Mouse (Mus musculus) hindbrain, embryonic 13.5 days (tissue): ENCODE results near the gene Pkn3. TPM values are rescaled to one million over a fixed set of nuclear protein-coding genes. Genes with fewer than 3 reads are reported as not detected.
A peak's percentile ranks its signal among the peaks of the same experiment; 100 is the strongest.
"Not testable (repeated sequence)": the region's sequence is repeated elsewhere in the genome, so short reads cannot be mapped to it uniquely, and the experiment has no call there.

Experiments
- ATAC-seq: fragments of 200-750 bp; cut with Nextera tagmentation; 2 replicates; pipeline ENCODE4 v1.8.0; 2017; ENCODE audit warnings: moderate TSS enrichment; ENCODE audit not compliant: low FRiP score
- H3K27ac ChIP-seq: fragments of 300-500 bp; sonication (generic); 2 replicates; pipeline ENCODE4 v1.5.1; 2015; ENCODE audit warnings: inconsistent platforms, mild to moderate bottlenecking, moderate library complexity
- H3K27me3 ChIP-seq: fragments of 300-500 bp; sonication (generic); 2 replicates; pipeline ENCODE4 v1.6.1; 2015; ENCODE audit warnings: mild to moderate bottlenecking, inconsistent platforms
- H3K36me3 ChIP-seq: fragments of 300-500 bp; sonication (generic); 2 replicates; pipeline ENCODE4 v1.6.1; 2015; ENCODE audit warnings: mild to moderate bottlenecking, inconsistent platforms
- H3K4me1 ChIP-seq: fragments of 300-500 bp; sonication (generic); replicated peaks from 2 replicates; pipeline ENCODE4 v1.6.1; 2015; ENCODE audit warnings: inconsistent platforms
- H3K4me2 ChIP-seq: fragments of 300-500 bp; sonication (generic); 2 replicates; pipeline ENCODE4 v1.6.1; 2015; ENCODE audit warnings: inconsistent platforms, mild to moderate bottlenecking, moderate library complexity
- H3K4me3 ChIP-seq: fragments of 300-500 bp; sonication (generic); 2 replicates; pipeline ENCODE4 v1.5.1; 2015; ENCODE audit warnings: mild to moderate bottlenecking, inconsistent platforms
- H3K9ac ChIP-seq: fragments of 300-500 bp; sonication (generic); 2 replicates; pipeline ENCODE4 v1.6.1; 2015; ENCODE audit warnings: mild to moderate bottlenecking, inconsistent platforms
- H3K9me3 ChIP-seq: fragments of 300-500 bp; sonication (generic); 2 replicates; pipeline ENCODE4 v1.6.1; 2016; ENCODE audit warnings: inconsistent platforms
- WGBS: fragments of 180-500 bp; shearing (Covaris S2); methylation state at CpG from one replicate; pipeline ENCODE4 v1.1.7; 2015; 5-methylcytosine and 5-hydroxymethylcytosine counted together
- polyA plus RNA-seq: library from polyadenylated mRNA; unstranded; fragments of >200 nt; fragmentation: Nextera tagmentation; extraction: Ambion mirVana; gene quantifications from 2 replicates; pipeline ENCODE4 v1.2.1, GENCODE M21; 2015

Gene Pkn3
- polyA plus RNA-seq, 1 experiment from 2014 or later: 1.9 TPM

DNA sequence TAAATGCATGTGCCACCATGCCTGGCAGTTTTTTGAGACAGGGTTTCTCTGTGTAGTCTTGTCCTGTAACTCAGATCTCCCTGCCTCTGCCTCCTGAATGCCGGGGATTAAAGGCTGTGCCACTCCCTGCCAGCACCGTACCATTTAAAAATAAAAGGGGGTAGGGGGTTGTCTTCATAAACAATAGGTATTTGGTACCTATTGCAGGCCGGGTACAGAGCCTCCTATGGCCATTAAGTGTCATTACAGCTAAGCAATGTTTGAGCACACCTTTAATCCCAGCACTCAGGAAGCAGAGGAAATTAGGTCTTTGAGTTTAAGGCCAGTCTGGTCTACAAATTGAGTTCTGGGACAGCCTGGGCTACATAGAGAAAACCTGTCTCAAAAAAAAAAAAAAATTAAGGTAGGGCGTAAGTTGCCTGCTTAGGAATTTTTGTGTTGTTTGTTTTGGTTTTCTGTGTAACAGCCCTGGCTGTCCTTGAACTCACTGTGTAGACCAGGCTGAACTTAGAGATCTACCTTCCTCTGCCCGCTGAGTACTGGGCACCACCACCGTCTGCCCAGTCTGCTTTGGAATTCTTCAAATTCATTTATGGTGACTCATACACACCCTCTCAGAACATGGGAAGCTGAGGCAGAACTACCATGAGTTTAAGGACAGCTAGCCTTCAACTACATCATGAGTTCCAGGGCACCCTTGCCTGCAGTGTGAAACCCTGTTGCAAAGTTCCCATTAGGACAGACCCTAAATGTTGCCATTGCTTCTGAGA is 25.3 kb upstream of the Pkn3 start:
- no peak overlapping the region for H3K4me3 ChIP-seq
- H3K36me3 ChIP-seq: no peaks in the 10 kb centered on the region
- 46% methylated on average over 6 of the region's 6 CpGs for WGBS
- ATAC-seq: no peak
- no peak overlapping the region for H3K4me2 ChIP-seq
- H3K9ac ChIP-seq: no peak overlapping the region
- peaks cover 12% of the 10 kb centered on the region; the same call in 1 of the 2 replicates for H3K27me3 ChIP-seq
- peaks cover 15% of the 10 kb centered on the region for H3K4me1 ChIP-seq
- no peaks in the 10 kb centered on the region for H3K9me3 ChIP-seq
- H3K27ac ChIP-seq: no peak overlapping the region

DNA sequence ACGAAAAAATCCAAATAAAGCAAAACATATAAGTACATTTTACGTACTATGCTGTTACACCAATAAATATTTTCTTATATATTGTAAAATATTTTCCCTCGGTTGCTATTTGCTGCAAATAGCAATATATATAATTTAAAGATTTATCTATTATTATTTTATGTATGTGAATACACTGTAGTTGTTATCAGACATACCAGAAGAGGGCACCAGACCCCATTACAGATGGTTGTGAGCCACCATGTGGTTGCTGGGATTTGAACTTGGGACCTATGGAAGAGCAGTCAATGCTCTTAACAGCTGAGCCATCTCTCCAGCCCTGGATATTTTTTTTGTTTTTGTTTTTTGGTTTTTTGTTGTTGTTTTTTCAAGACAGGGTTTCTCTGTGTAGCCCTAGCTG is 22.2 kb upstream of the Pkn3 start:
- H3K9me3 ChIP-seq, ATAC-seq, H3K4me2 ChIP-seq, H3K9ac ChIP-seq, H3K4me1 ChIP-seq, H3K4me3 ChIP-seq, H3K36me3 ChIP-seq, H3K27ac ChIP-seq: not testable (repeated sequence)
- peaks cover 12% of the 10 kb centered on the region; the same call in 1 of the 2 replicates for H3K27me3 ChIP-seq
- 96% methylated on average over 3 of the region's 3 CpGs for WGBS

DNA sequence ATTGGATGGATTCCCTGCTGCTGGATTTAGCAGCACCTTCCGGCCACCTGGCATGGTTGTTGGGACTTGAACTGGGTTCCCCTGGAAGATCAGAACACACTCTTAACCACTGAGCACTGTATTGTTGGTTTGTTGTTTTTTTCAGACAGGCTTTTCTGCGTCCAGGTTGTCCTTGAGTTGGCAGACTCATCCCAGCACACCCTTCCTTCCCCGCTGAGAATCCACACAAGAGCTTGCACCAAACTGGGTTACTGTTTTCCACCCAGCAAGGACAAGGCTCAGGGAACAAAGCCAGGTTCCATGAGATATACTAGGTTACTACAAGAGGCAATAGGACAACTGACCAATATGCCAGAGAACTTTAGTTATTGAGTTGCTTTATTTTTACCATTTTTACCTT is 20.7 kb upstream of the Pkn3 start:
- Histone ChIP-seq H3K27me3 (peaks cover 12% of the 10 kb centered on the region; the same call in 1 of the 2 replicates), H3K9ac (no peak overlapping the region), H3K27ac (no peak overlapping the region), H3K9me3 (no peaks in the 10 kb centered on the region), H3K36me3 (no peaks in the 10 kb centered on the region), H3K4me1 (peaks cover 13% of the 10 kb centered on the region), H3K4me3 (no peak overlapping the region), H3K4me2 (no peak overlapping the region)
- 87% methylated on average over 3 of the region's 3 CpGs for WGBS
- no peak for ATAC-seq

DNA sequence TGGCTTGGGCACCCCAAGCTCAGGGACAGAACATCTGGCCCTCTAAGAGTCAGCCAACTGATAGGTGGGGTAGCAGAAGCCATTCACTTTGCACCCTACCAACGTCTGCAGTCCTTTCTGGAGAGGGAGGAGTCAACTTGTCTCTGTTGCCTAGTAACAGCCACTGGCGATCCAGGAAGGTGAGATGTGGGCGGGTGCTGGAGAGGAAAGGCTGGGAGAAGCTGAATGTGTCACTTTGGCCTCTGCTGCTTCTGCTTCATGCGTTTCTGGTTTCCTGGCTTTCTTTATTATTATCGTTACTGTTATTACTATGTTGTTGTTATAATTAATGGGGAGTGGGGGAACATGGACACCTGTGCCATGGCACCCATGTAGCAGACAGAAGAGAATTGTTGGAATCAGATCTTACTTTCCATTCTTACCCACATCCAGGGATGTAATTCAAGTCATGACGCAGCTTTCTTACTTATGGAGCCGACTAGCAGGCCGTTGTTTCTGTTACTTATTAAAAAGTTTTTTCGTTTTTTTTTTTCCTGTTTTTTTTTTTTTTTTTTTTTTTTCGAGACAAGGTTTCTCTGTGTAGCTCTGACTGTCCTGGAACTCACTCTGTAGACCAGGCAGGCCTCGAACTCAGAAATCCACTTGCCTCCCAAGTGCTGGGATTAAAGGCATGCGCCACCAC is 20.1 kb upstream of the Pkn3 start, which contains the start of gene Set:
TSS of gene Set (plus strand) at position 156 of the 682 bp plus-strand sequence.
- Histone ChIP-seq H3K27me3 (peaks cover 12% of the 10 kb centered on the region; the same call in 1 of the 2 replicates), H3K4me3 (no peak within 1 kb of the TSS), H3K9me3 (no peaks in the 10 kb centered on the region), H3K9ac (no peak within 1 kb of the TSS), H3K36me3 (no peaks in the 10 kb centered on the region), H3K27ac (no peak within 1 kb of the TSS), H3K4me1 (peaks cover 19% of the 10 kb centered on the region), H3K4me2 (no peak within 1 kb of the TSS)
- 50% methylated on average over 12 of the region's 12 CpGs for WGBS
- no peak for ATAC-seq

DNA sequence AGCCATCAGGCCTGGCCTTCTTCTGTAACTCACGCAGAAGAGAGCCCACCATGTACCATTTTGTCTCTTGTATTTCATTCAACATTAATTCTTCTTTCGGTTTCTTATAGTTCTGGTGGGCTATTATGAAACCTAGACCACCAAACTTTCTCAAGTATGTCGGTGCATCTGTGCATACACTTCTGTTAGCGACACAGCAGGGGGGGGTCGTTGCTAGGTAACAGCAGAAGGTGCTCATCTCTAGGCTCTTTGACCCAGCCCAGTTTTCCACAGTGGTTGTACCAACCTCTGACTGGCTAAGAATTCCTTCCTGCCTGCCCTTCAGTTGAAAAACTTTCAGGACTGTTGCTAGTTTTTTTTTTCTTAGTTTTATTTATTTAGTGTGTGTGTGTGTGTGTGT is 19.1 kb upstream of the Pkn3 start:
- Histone ChIP-seq H3K27ac (no peak overlapping the region), H3K4me1 (peaks cover 30% of the 10 kb centered on the region), H3K9ac (no peak overlapping the region), H3K4me2 (no peak overlapping the region), H3K4me3 (no peak overlapping the region), H3K9me3 (no peaks in the 10 kb centered on the region), H3K27me3 (0 out of 2 replicates have a peak, but pooled peaks cover 6% of the 10 kb centered on the region), H3K36me3 (no peaks in the 10 kb centered on the region)
- 29% methylated on average over 5 of the region's 5 CpGs for WGBS
- no peak for ATAC-seq

DNA sequence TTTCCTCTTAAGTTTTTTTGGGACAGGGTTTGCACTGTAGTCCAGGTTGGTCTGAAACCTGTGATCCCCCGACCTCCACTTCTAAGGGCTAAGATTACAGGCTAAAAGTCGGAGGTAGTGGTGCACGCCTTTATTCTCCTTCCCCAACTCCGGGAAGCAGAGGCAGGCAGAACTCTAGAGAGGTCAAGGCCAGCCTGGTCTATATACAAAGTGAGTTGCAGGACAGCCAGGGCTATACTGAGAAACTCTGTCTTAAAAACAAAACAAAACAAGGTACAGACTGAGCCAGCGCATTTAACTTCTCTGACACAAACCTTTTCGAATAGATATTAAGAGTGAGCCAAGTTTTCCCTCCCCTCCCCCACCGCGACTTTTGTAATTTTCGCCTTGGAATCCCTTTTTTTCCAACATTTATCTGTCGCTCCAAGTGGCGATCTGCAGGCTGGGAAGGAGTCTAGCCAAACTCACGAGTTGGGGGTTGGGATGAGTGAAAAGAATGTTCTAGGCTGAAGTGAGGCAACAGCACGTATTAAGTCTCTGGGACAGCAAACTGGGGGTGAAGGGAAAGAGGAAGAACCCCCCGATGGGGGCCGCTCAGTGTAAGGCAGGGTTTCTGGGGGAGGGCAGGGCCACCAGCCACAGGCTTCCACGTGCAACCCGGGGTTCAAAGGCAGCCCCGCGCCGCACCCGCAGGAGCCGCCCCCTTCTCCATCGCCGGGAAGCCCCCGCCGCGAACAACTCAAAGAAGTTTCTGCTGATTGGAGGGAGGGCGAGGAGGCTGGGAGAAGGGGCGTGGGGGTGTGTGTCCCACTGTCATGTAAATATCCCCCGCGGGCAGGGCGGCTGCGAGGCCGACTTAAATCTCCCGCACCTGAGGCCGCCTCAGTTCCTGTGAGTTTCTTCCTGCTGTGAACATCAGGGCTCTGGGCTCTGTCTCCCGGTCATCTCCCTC is 16.0 kb upstream of the Pkn3 start:
- Histone ChIP-seq H3K4me1 (peaks cover 42% of the 10 kb centered on the region), H3K4me2 (peak overlapping the region; percentile 77), H3K27ac (peak overlapping the region; percentile 75), H3K9me3 (no peaks in the 10 kb centered on the region), H3K4me3 (peak overlapping the region; percentile 46), H3K9ac (peak overlapping the region; percentile 66), H3K27me3 (no peaks in the 10 kb centered on the region), H3K36me3 (no peaks in the 10 kb centered on the region)
- no peak for ATAC-seq
- WGBS: 9% methylated on average over 36 of the region's 37 CpGs

DNA sequence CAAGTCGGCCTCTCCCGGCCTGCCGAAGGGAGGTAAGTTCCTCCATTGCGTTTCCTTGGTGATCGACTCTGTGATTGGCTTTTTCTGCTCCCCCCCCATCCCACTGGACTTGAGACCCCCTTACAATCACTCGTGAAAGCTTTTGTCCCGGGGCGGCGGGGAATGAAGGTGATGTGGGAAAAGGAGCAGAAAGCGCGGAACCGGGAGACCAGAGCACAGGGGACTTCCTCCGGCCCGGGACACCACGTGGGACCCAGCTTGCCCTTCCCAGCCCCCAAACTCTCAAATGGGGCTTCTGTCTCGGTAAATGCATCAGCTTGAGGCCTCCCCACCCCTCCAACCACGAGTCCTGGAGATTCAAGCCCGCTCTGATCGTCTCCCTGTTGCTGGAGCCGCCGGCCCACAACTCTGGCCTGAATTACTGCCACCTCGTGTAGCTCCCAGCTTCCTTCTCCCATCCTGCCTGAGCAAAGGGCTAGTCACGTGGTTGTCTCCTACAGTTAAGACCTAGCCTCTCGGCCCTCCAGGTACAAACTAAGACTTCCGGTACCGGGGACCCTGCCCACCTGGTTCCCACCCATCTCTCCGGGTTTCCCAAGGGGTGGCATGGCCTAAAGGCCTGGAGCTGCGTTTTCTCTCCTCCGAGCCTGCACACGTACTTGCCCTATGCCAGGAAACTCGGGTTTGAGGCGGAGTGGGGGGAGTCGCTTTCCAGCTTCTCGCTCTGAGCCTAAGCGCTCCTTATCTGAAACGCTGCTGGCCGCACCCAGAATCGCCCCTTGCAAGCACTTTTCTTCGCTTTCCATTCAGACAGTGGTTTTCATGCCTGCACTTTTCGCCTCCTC is 15.0 kb upstream of the Pkn3 start:
- WGBS: 0% methylated on average over 40 of the region's 40 CpGs
- no peak for ATAC-seq
- peaks cover 37% of the 10 kb centered on the region for H3K4me1 ChIP-seq
- no peaks in the 10 kb centered on the region for H3K36me3 ChIP-seq
- H3K9ac ChIP-seq: peak overlapping the region; percentile 66
- H3K27me3 ChIP-seq: no peaks in the 10 kb centered on the region
- peak overlapping the region; percentile 75 for H3K27ac ChIP-seq
- peak overlapping the region; percentile 46 for H3K4me3 ChIP-seq
- no peaks in the 10 kb centered on the region for H3K9me3 ChIP-seq
- H3K4me2 ChIP-seq: peak overlapping the region; percentile 77

DNA sequence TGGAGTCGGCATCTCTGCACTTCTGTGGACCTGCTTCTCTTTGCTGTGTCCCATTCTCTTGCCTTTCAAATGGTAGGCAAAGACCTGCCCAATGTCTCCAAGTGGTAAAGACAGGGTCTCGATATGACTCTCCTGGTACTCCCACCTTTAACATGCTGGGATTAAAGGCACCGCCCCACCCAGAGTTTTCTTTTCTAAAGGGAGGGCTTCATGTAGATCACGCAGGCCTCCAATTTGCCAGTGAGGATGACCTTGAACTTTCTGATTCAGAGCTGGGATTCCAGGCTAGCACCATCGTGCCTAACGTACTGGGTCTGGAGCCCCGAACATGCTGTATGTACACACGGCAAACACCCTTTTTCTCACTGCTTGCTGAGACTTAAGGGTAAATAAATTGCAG is 14.2 kb upstream of the Pkn3 start:
- H3K27ac ChIP-seq: peak overlapping the region; percentile 75
- H3K27me3 ChIP-seq: no peaks in the 10 kb centered on the region
- peak overlapping the region; percentile 66 for H3K9ac ChIP-seq
- peaks cover 42% of the 10 kb centered on the region for H3K4me1 ChIP-seq
- peak overlapping the region; percentile 77 for H3K4me2 ChIP-seq
- 6% methylated on average over 8 of the region's 8 CpGs for WGBS
- peak overlapping the region; percentile 46 for H3K4me3 ChIP-seq
- no peaks in the 10 kb centered on the region for H3K9me3 ChIP-seq
- H3K36me3 ChIP-seq: peaks cover under 1% of the 10 kb centered on the region
- ATAC-seq: no peak

DNA sequence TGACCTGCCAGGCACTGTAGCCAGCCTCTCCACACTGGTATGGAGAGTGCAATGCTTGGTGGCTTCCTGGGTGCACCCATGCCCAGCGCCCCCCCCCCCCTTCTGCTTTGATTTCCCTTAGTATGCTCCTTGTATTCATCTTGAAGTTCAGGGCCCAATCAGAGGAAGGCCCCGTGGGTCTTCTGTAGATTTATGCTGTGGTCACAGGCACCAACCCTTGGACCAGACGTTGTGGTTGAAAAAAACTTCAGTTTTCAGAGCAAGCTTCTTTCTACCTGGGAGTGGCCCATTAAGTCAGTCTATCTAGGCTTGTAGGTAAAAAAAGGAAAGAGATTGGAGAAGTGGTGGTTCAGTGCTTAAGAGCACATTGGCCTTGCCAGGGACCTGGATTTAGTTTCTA is 13.7 kb upstream of the Pkn3 start:
- WGBS: 7% methylated on average over 3 of the region's 3 CpGs
- H3K4me1 ChIP-seq: peaks cover 45% of the 10 kb centered on the region
- no peak for ATAC-seq
- no peaks in the 10 kb centered on the region for H3K9me3 ChIP-seq
- H3K27me3 ChIP-seq: no peaks in the 10 kb centered on the region
- H3K4me3 ChIP-seq: peak overlapping the region; percentile 46; the same call in 1 of the 2 replicates
- H3K27ac ChIP-seq: no peak overlapping the region
- peak overlapping the region; percentile 77 for H3K4me2 ChIP-seq
- peak overlapping the region; percentile 66; the same call in 1 of the 2 replicates for H3K9ac ChIP-seq
- peaks cover 6% of the 10 kb centered on the region for H3K36me3 ChIP-seq

DNA sequence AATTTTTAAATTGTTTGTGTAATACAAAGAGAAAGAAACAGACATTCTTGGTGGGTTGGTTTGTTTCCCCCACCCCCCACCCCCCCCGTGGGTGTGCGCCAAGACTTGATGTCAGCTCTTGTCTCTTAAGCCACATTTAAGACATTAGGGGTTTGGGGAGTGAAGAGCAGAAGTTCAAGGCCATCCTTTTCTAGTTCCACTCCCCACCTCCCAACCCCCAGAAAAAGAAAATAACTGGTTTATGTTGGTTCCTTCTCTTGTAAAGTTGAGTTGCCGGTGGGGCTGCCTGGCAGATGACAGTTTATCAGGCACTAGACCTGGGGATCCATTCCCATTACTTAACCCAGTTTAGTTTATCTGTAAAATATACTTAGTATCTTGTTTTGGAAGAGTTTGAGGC is 13.2 kb upstream of the Pkn3 start:
- H3K4me2 ChIP-seq: no peak overlapping the region
- WGBS: 43% methylated on average over 3 of the region's 3 CpGs
- peaks cover 48% of the 10 kb centered on the region for H3K4me1 ChIP-seq
- no peak overlapping the region for H3K4me3 ChIP-seq
- no peak overlapping the region for H3K27ac ChIP-seq
- no peaks in the 10 kb centered on the region for H3K27me3 ChIP-seq
- no peak for ATAC-seq
- peaks cover 10% of the 10 kb centered on the region for H3K36me3 ChIP-seq
- H3K9ac ChIP-seq: peak overlapping the region; percentile 19; the same call in 1 of the 2 replicates
- no peaks in the 10 kb centered on the region for H3K9me3 ChIP-seq
